Mouse (Mus musculus) CH12.LX (cell line): ENCODE measurements around the gene Gm10392. TPM values are rescaled to one million over a fixed set of nuclear protein-coding genes. Genes with fewer than 3 reads are reported as not detected.

Experiments
- DNase-seq: peaks from one replicate; pipeline ENCODE4 v3.0.0-alpha.2; 2013; ENCODE audit errors: extremely low read depth
- H3K27ac ChIP-seq: 2 replicates; pipeline ENCODE4 v1.5.1; 2012; ENCODE audit warnings: low read depth, mild to moderate bottlenecking, control low read depth, moderate library complexity; ENCODE audit not compliant: insufficient read depth
- H3K27me3 ChIP-seq: replicated peaks from 2 replicates; pipeline ENCODE3; 2012; ENCODE audit warnings: inconsistent platforms
- H3K36me3 ChIP-seq, 2 experiments: replicated peaks in 1 of 2; 2 replicates each; pipeline versions ENCODE3 to v1.6.1; 2012; ENCODE audit warnings: inconsistent platforms in 1 of 2, low read length in 1 of 2, mild to moderate bottlenecking in 1 of 2, mixed read lengths in 1 of 2, moderate library complexity in 1 of 2; ENCODE audit not compliant: control insufficient read depth in 1 of 2, insufficient read depth in 1 of 2
- H3K4me1 ChIP-seq, 2 experiments: 2 replicates each; pipeline ENCODE4 v1.6.1; 2012; ENCODE audit warnings: inconsistent platforms in 1 of 2, moderate library complexity in 1 of 2; ENCODE audit not compliant: insufficient read depth in 2 of 2, control insufficient read depth in 1 of 2
- H3K4me2 ChIP-seq: 2 replicates; pipeline ENCODE4 v1.6.1; 2012; ENCODE audit warnings: low read depth, mild to moderate bottlenecking, control low read depth; ENCODE audit not compliant: poor library complexity, insufficient read depth, severe bottlenecking
- H3K4me3 ChIP-seq, 3 experiments: fragments of 150-350 bp in 1 of 3; sonication (generic) in 1 of 3; replicated peaks in 1 of 3; 2 replicates each; pipeline versions ENCODE3 to v1.5.1; 2011 to 2012; ENCODE audit warnings: low read depth in 2 of 3, low read length in 2 of 3, mild to moderate bottlenecking in 2 of 3, moderate library complexity in 2 of 3, control low read depth in 1 of 3, improper control_type of control experiment in 1 of 3, inconsistent platforms in 1 of 3, mixed read lengths in 1 of 3; ENCODE audit not compliant: poor library complexity in 1 of 3
- H3K79me2 ChIP-seq: replicated peaks from 2 replicates; pipeline ENCODE4 v1.6.1; 2012; ENCODE audit warnings: mild to moderate bottlenecking, moderate library complexity; ENCODE audit not compliant: control insufficient read depth, poor library complexity, insufficient read depth, severe bottlenecking; ENCODE audit errors: extremely low read depth
- H3K9ac ChIP-seq: 2 replicates; pipeline ENCODE4 v1.6.1; 2012; ENCODE audit warnings: low read depth, mild to moderate bottlenecking, control low read depth, moderate library complexity; ENCODE audit not compliant: insufficient read depth
- H3K9me3 ChIP-seq: replicated peaks from 2 replicates; pipeline ENCODE3; 2012; ENCODE audit warnings: low read length, inconsistent platforms, mixed read lengths
- BHLHE40 ChIP-seq: IDR thresholded peaks from 2 replicates; pipeline ENCODE4 v1.6.1; 2011; ENCODE audit warnings: mild to moderate bottlenecking, low read depth, low read length, improper control_type of control experiment
- CHD2 ChIP-seq: IDR thresholded peaks from 2 replicates; pipeline ENCODE4 v1.6.1; 2011; ENCODE audit warnings: low read length, improper control_type of control experiment
- CTCF ChIP-seq, 2 experiments: IDR thresholded peaks in 1 of 2; conservative IDR thresholded peaks in 1 of 2; 2 replicates each; pipeline ENCODE4 v1.5.1; 2011 to 2012; ENCODE audit warnings: low read depth in 2 of 2, low read length in 2 of 2, improper control_type of control experiment in 1 of 2, inconsistent platforms in 1 of 2, mild to moderate bottlenecking in 1 of 2, moderate library complexity in 1 of 2
- E2F4 ChIP-seq: IDR thresholded peaks from 2 replicates; pipeline ENCODE4 v1.6.1; 2011; ENCODE audit warnings: low read depth, low read length, improper control_type of control experiment; ENCODE audit not compliant: insufficient replicate concordance
- ELF1 ChIP-seq: IDR thresholded peaks from 2 replicates; pipeline ENCODE4 v1.6.1; 2014; ENCODE audit warnings: low read depth, mild to moderate bottlenecking, inconsistent platforms, low read length, improper control_type of control experiment
- ETS1 ChIP-seq: conservative IDR thresholded peaks from 2 replicates; pipeline ENCODE4 v1.6.1; 2012; ENCODE audit warnings: low read depth, mild to moderate bottlenecking, inconsistent platforms, low read length, improper control_type of control experiment, moderate library complexity
- GABPA ChIP-seq: IDR thresholded peaks from 2 replicates; pipeline ENCODE4 v1.6.1; 2012; ENCODE audit warnings: low read depth, low read length, improper control_type of control experiment, inconsistent platforms; ENCODE audit not compliant: insufficient replicate concordance
- HCFC1 ChIP-seq: IDR thresholded peaks from 2 replicates; pipeline ENCODE4 v1.6.1; 2012; ENCODE audit warnings: low read depth, mild to moderate bottlenecking, inconsistent platforms, low read length, improper control_type of control experiment
- JUND ChIP-seq: conservative IDR thresholded peaks from 2 replicates; pipeline ENCODE4 v1.6.1; 2011; ENCODE audit warnings: low read depth, low read length, improper control_type of control experiment
- KAT2A ChIP-seq: IDR thresholded peaks from 2 replicates; pipeline ENCODE4 v1.6.1; 2012; ENCODE audit warnings: low read length, improper control_type of control experiment, inconsistent platforms; ENCODE audit not compliant: insufficient replicate concordance
- MAFK ChIP-seq: IDR thresholded peaks from 2 replicates; pipeline ENCODE4 v1.6.1; 2011; ENCODE audit warnings: low read length, improper control_type of control experiment; ENCODE audit not compliant: insufficient replicate concordance
- MAX ChIP-seq: IDR thresholded peaks from 2 replicates; pipeline ENCODE4 v1.6.1; 2011; ENCODE audit warnings: low read length, improper control_type of control experiment
- MEF2A ChIP-seq: IDR thresholded peaks from 2 replicates; pipeline ENCODE4 v1.6.1; 2014; ENCODE audit warnings: low read depth, mild to moderate bottlenecking, inconsistent platforms, low read length, improper control_type of control experiment, borderline replicate concordance
- MXI1 ChIP-seq: IDR thresholded peaks from 2 replicates; pipeline ENCODE4 v1.6.1; 2011; ENCODE audit warnings: mild to moderate bottlenecking, low read depth, low read length, improper control_type of control experiment
- NELFE ChIP-seq: IDR thresholded peaks from 2 replicates; pipeline ENCODE4 v1.6.1; 2011; ENCODE audit warnings: low read depth, low read length, improper control_type of control experiment
- POLR2A ChIP-seq: IDR thresholded peaks from 2 replicates; pipeline ENCODE4 v1.6.1; 2011; ENCODE audit warnings: low read depth, mild to moderate bottlenecking, improper control_type of control experiment, low read length
- RCOR1 ChIP-seq: conservative IDR thresholded peaks from 2 replicates; pipeline ENCODE4 v1.6.1; 2012; ENCODE audit warnings: low read depth, mild to moderate bottlenecking, inconsistent platforms, low read length, improper control_type of control experiment
- TCF12 ChIP-seq: IDR thresholded peaks from 2 replicates; pipeline ENCODE4 v1.6.1; 2014; ENCODE audit warnings: low read depth, mild to moderate bottlenecking, inconsistent platforms, low read length, improper control_type of control experiment
- UBTF ChIP-seq: IDR thresholded peaks from 2 replicates; pipeline ENCODE4 v1.6.1; 2012; ENCODE audit warnings: low read depth, mild to moderate bottlenecking, inconsistent platforms, low read length, improper control_type of control experiment, moderate library complexity
- dilution Hi-C: fragments of 300-500 bp; cut with MboI; formaldehyde crosslinking; loops from 2 replicates; pipeline ENCODE4 v1.14.3; 2020; ENCODE audit warnings: low sequenced_read_pairs; ENCODE audit not compliant: extremely low pct_unique_long_range_greater_than_20kb, extremely low pct_ligation_motif_present
- in situ Hi-C: fragments of 300-500 bp; cut with MboI; formaldehyde crosslinking; loops from 3 replicates; pipeline ENCODE4 v1.14.3; 2019; ENCODE audit warnings: low sequenced_read_pairs, low pct_ligation_motif_present, low pct_unique_long_range_greater_than_20kb, mixed read lengths
- polyA plus RNA-seq: library from polyadenylated mRNA; unstranded; fragments of >175 nt; gene quantifications from 2 replicates; pipeline ENCODE4 v1.2.1, GENCODE M21; 2012; ENCODE audit warnings: low read depth; ENCODE audit not compliant: insufficient read length
- total RNA-seq, 2 experiments: library from RNA; depleted of rRNA; stranded (reverse); fragments of 300-350 nt in 1 of 2; fragments of >200 nt in 1 of 2; gene quantifications; 2 replicates each; pipeline ENCODE4 v1.2.3; 2012 to 2014

Gm10392 gene
- total and polyA plus RNA-seq, 3 experiments, result 0.13 to 0.17 TPM; not detected in 1

- no peaks in the 10 kb centered on the region for H3K9me3 ChIP-seq
- H3K9ac ChIP-seq, result no peak overlapping the region
- peaks cover 49% of the 10 kb centered on the region for H3K27me3 ChIP-seq
- H3K79me2 ChIP-seq, result no peaks in the 10 kb centered on the region
- peaks cover 6 to 33% of the 10 kb centered on the region in 2 experiments; a peak in 3 of 4 replicates for H3K4me1 ChIP-seq
- TF ChIP-seq MXI1 (no peak), GABPA (no peak), HCFC1 (no peak), JUND (no peak), NELFE (no peak), POLR2A (no peak), E2F4 (no peak), RCOR1 (no peak), MAFK (no peak), MEF2A (no peak), ELF1 (no peak), ETS1 (no peak)
- no peaks in the 10 kb centered on the region for H3K36me3 ChIP-seq
- in situ Hi-C loops, result no loop called here
- dilution Hi-C loops, result no loop called here
- H3K4me2 ChIP-seq, result no peak overlapping the region
- no peak overlapping the region for H3K27ac ChIP-seq
- H3K4me3 ChIP-seq, result no peak overlapping the region
- DNase-seq, result no peak
These were observed 32.2 kb downstream of the Gm10392 start for GRCm38 (mm10) chr11:77486798-77487197.

GRCm38 (mm10) chr11:77485229-77485628 lies 33.8 kb downstream of the Gm10392 start:
- Histone ChIP-seq H3K36me3 (no peaks in the 10 kb centered on the region), H3K9ac (no peak overlapping the region), H3K4me1 (peaks cover 6 to 17% of the 10 kb centered on the region in 2 experiments; a peak in 3 of 4 replicates), H3K4me2 (no peak overlapping the region), H3K79me2 (no peaks in the 10 kb centered on the region), H3K27me3 (peaks cover 43% of the 10 kb centered on the region), H3K27ac (no peak overlapping the region), H3K4me3 (no peak overlapping the region), H3K9me3 (no peaks in the 10 kb centered on the region)
- in situ Hi-C loops (no loop called here), dilution Hi-C loops (no loop called here)
- TF ChIP-seq KAT2A (no peak), CHD2 (no peak), BHLHE40 (no peak), RCOR1 (no peak), NELFE (no peak), TCF12 (no peak), CTCF (conservative IDR thresholded peaks at IDR 0.05 in 1 of 2, IDR thresholded peaks at IDR 0.05 in 1 of 2; ENCODE audit: low read depth in 2 of 2, low read length in 2 of 2) (no peak), E2F4 (no peak), MAX (no peak), UBTF (no peak)
- DNase-seq, result no peak
